Mouse (Mus musculus): ENCODE measurements at regions not wholly inside any gene's neighbourhood (a gene's known extent, or its start where the extent isn't known, plus 50 kb on each side); places are given as distances from the start of the nearest gene placed in this dataset.

DNA sequence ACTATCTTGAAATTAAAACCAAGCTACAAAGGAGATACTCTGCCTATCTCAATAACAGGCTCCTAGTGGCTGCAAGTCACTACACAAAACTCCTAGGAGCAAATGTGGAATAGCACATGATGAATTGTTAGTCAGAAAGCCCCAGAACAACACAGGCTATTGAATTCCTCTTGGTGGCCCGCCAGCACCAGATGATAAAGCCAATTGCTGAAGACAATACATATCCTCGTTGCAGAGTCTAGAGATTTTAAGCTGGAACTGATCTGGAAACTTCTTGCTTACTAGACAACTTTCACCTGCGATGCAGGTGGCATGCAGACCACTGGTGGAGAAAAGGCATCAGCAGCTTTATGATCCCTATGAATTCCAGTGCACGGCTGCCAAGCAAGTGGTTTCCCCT is 126.5 kb upstream of the Eya4 start:
- DNase-seq, result no peak

DNA sequence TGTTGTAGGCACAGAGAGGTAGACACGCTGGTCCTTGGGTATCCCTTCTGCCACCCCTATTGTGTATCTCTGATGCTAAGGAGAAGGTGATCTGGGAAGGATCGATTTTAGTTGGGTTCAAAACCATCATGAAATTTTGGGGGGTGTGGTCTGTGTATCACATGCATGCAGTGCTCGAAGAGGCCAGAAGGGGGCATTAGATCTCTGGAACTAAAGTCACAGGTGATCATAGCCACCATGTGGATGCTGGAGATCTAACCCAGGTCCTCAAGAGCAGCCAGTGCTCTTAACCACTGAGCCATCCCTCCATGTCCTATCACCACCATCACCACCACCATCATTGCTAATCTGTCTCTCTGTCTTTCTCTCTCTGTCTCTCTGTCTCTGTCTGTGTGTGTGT is 100.4 kb upstream of the Eya4 start:
- no peak for DNase-seq

DNA sequence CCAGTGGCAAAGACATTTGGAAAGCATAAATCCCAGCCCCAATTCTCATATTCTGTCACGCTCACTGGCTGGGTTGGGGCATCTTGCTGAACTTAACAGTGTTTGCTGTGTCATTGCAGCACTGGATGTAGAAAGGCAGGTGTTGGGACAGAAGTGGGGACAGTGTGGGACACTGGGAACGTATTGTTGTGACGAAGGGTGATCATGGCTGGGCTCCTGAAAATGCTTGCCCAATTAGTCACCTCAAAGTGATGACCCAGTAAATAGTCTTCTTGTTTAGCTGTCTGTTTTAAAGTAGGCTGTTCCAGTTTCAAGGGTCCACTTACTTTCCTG is 100.0 kb upstream of the Eya4 start:
- no peak for DNase-seq

DNA sequence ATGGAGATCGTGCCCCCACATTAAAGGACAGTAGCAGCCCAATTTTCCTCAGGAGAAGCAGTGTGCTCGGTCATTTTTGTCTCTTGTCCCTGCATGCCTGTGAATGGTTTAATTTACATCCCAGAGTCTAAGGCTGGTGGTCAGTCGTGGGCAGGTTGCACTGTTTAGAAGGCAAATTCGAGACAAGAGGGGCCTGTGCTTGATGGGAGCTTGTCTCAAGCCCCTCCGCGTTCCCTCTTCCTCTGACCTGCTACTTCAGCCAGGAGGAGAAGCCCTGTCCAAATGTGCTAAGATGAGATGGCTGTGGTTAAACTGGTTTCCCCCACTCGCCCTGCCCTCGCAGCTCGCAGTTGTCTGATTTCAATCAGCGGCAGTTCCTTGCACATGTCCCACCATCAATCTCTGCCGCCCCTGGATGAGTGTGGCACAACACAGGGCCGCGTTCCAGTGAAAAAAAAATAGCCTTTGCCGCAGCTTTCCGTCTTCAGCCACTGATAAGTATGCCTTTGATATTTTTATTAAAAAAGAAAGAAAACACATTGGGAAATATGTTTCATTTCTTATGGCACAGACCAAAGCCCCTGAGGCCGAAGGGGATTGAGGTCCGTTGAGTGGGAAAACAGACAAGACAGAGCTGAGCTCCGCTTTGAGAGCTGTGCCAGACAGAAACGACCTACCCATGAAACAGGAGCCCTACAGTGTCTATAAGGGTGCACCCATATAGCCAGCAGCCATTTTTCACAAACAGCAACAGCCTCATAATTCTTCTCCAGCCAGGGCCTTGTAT is 99.5 kb upstream of the Eya4 start:
- no peak for DNase-seq

DNA sequence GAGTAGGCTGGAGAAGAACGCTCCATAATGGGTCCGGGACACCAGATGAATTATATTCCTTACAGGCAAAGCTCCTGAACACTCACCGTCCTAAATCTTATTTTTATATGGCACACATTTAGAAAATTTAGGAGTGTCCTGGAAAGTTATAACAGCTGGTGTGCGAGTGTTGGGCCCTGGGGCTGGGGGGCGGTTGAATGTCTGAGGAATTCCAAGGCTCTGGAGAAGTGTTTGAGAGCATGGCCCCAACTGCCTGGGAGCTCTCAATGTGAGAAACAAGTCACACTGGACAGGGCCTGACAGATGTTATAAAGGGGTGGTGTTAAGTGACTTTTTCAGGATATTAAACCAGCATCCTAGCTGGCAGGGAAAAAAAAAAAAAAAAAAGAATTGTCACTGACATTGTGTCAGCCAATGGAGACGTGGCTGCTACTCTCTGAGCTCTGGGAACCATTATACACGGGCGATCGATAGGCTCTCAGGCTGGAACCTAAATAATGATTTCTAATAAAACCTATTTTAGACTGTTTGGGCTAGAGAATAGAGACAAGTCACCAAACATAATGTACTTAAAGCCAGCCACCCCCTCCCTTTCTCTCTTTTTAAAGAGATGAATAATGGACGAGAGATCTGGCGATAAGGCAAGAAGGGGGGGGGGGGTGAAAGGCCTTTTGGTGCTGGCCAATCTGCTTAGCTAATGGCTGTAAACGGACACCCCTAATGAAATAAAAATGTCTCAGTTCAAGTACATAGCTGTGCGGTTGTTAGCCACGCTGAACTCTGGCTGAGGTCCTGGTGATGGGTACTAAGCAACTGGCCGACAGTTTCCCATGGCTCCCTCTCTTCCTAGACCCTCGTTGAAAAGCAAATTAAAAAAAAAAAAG is 98.6 kb upstream of the Eya4 start:
- no peak for DNase-seq

DNA sequence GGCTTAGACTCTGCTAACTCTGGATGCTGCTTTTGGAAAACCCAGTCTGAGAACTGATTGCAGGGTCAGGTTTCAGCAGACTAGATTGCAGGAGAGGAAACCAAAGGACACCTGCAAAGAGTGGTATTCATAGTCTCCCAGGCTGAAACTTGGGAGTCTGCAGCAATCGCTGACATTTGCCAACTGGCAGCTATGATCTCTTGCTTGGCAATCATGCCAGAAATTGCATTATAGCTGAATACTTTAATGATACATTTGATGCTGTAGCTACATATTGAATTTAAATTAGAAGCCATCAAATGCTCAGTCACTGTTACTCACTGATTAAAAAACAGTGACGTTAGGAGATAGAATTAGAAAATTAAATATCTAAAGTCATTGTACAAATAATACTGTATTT is 79.8 kb upstream of the Eya4 start:
- DNase-seq, result no peak

DNA sequence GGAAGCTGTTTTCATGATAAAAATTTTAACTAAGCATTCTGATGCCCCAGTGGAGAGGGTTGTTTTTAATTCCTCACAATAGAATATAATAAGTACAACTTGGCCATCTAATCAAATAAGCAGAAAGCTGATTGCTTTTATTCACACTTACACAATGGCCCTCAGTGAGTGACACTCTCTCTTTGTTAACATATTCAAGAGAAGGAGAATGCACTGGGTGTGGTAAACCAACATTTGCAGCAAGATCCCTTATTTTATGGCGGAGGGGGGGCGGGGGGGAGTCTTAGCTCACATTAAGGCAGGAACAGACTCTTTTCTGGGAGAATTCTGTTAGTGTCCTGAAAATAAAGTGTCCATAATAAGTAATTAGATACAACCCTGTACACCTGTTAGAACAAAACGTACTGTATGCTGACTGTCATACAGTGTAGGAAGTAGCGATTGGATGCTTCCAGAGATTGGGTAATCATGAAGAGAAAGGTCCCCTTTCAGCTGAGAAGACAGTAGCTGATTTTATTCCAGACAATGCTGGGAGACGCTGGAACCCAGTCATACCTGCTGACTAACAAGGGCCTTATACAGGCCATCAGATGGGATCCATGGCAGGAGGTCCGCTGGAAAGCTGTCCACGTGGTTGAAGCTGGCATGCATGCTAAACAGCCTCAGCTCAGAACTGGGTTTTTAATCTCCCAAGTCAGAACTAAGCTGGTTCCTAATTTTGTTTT is 63.4 kb upstream of the Eya4 start:
- DNase-seq, result peak; percentile 27

DNA sequence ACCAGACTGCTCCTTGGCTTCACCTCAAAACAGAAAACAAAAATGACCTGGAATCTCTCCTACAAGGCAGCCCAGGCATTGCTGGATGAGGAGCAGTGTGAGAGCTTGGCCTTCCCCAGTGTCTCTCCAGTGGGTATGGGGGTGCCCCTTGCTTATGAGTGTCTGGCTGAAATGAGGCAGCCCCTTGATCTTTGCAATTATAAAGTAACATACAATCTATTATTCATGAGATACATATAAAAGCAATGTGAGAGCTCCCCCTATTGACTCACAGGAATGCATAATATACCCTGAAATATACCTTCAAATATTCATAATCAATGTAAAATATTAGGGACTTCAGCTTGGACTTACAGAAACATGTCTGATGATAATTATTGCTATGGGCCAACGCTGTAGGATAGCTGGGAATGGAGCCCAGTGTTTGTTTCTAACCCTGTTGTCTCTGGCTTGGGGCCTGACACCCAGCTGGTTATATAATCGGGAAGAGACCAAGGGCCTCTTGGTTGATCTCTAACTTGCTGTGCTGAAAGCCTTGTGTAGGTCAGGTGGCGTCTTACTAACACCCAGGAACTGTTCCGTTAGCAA is 52.9 kb upstream of the Eya4 start:
- DNase-seq, result no peak

Measured in cerebellum, adult 11-12 months (tissue).